ENCODE assay signal across 12 mouse cellular contexts in genomic region chr9:86701844-86702243, GRCm38 (mm10). TPM values are rescaled to one million over a fixed set of nuclear protein-coding genes. Genes with fewer than 3 reads are reported as not detected.
DNase-seq lines count a peak whose midpoint lies in the region; ATAC-seq and TF ChIP-seq lines count a peak whose summit lies in the region.
"Had no signal": no experiment of that assay in that cellular context is flagged by ENCODE, and none has a peak within 500 bp of the region (broad histone marks: within the 10 kb centered on the region; RNA-seq: fewer than 3 reads in every experiment).

No protein-coding gene starts in this region.

- TF ChIP-seq EP300 in liver, embryonic 14.5 days (IDR thresholded peaks at IDR 0.05; ENCODE audit: low read depth) = no peak

- H3K9ac ChIP-seq in liver, embryonic 14.5 days (replicated peaks) = no peak overlapping the region
- no peak overlapping the region for H3K9ac ChIP-seq in midbrain, embryonic 13.5 days (replicated peaks)

- H3K4me2 ChIP-seq in liver, embryonic 14.5 days (ENCODE audit: low read depth) = no peak overlapping the region
- H3K4me2 ChIP-seq in midbrain, embryonic 13.5 days (replicated peaks) = no peak overlapping the region

- WGBS in liver, embryonic 14.5 days (ENCODE audit: insufficient replicate concordance) = 15% methylated on average over 2 of the region's 2 CpGs
- WGBS in midbrain, embryonic 13.5 days = 27% methylated on average over 2 of the region's 2 CpGs

- intact Hi-C loops in heart, postnatal 25 days (cut with DNase I) = no loop called here

- H3K4me1 ChIP-seq in liver, embryonic 14.5 days (replicated peaks; ENCODE audit: control insufficient read depth in 2 of 2, insufficient read depth in 2 of 2, low read length in 1 of 2) = 0 out of 4 replicates have a peak, but pooled peaks cover 0 to 2% of the 10 kb centered on the region in 2 experiments
- H3K4me1 ChIP-seq in midbrain, embryonic 13.5 days (replicated peaks) = no peaks in the 10 kb centered on the region

- no peaks in the 10 kb centered on the region for H3K9me3 ChIP-seq in liver, embryonic 14.5 days (ENCODE audit: control insufficient read depth, low read length)
- no peaks in the 10 kb centered on the region for H3K9me3 ChIP-seq in midbrain, embryonic 13.5 days

- no peak overlapping the region for H3K4me3 ChIP-seq in liver, embryonic 14.5 days (ENCODE audit: insufficient read depth in 1 of 2, low read depth in 2 of 2, low read length in 2 of 2)
- no peak overlapping the region for H3K4me3 ChIP-seq in midbrain, embryonic 13.5 days (replicated peaks)
- H3K4me3 ChIP-seq: myocyte had no signal

- ATAC-seq in liver, embryonic 14.5 days (ENCODE audit: insufficient read depth) = 0 out of 2 replicates have a peak, but pooled peaks have one; percentile 33
- ATAC-seq in midbrain, embryonic 13.5 days = no peak
- ATAC-seq: inflammation-experienced regulatory T-cells, adult 6 months had no signal

- H3K36me3 ChIP-seq in liver, embryonic 14.5 days (replicated peaks; ENCODE audit: control insufficient read depth, insufficient read depth, low read depth) = no peaks in the 10 kb centered on the region
- no peaks in the 10 kb centered on the region for H3K36me3 ChIP-seq in midbrain, embryonic 13.5 days

- no peak for TF ChIP-seq CTCF in liver, embryonic 14.5 days (IDR thresholded peaks at IDR 0.05; ENCODE audit: low read depth)

- no peaks in the 10 kb centered on the region for H3K27me3 ChIP-seq in liver, embryonic 14.5 days (ENCODE audit: control insufficient read depth, insufficient read depth, low read length)
- no peaks in the 10 kb centered on the region for H3K27me3 ChIP-seq in midbrain, embryonic 13.5 days
- H3K27me3 ChIP-seq: Patski had no signal

- no peak overlapping the region for H3K27ac ChIP-seq in liver, embryonic 14.5 days
- H3K27ac ChIP-seq in midbrain, embryonic 13.5 days = no peak overlapping the region

- DNase-seq in heart, adult 11 months = peak; percentile 63
- DNase-seq in heart, postnatal 25 days (ENCODE audit: low spot score) = no peak
- DNase-seq in retina, adult 2 months (ENCODE audit: low read depth, low spot score) = peak; percentile 49
- no peak for DNase-seq in retina, embryonic 14.5 days (ENCODE audit: low spot score)
- no peak for DNase-seq in liver, embryonic 14.5 days (ENCODE audit: low read depth in 3 of 3, low spot score in 3 of 3)
- DNase-seq in urinary bladder, postnatal 36 days (ENCODE audit: low spot score in 2 of 2) = peak; percentile 22 to 43
- DNase-seq in natural killer cell, adult 2 months (ENCODE audit: low spot score in 2 of 2) = no peak
- DNase-seq: cerebellum, adult 9-11 months had no signal

RNA-seq across cellular contexts. Expression of gene Me1, which starts 6.1 kb away (rescaled TPM):
- 10 to 100 TPM; 86.7 to 92.3 TPM for total RNA-seq in heart, postnatal 25 days (2021)
- polyA plus RNA-seq in liver, embryonic 14.5 days (2012; rRNA removed) = 1.6 and 1.8 TPM in 2 replicates
- 3.1 and 3.6 TPM in 2 replicates for polyA plus RNA-seq in liver, embryonic 14.5 days (2014; fragmentation: Nextera tagmentation; extraction: Ambion mirVana)
- 18.7 and 20.1 TPM in 2 replicates for polyA plus RNA-seq in midbrain, embryonic 13.5 days (2015; fragmentation: Nextera tagmentation; extraction: Ambion mirVana)

RNA-seq across cellular contexts. Expression of gene Prss35, which starts 41.6 kb away (rescaled TPM):
- total RNA-seq in heart, postnatal 25 days (2021) = under 1 TPM; 0.34 to 0.45 TPM
- polyA plus RNA-seq in liver, embryonic 14.5 days (2012; rRNA removed) = 0.22 and 0.48 TPM in 2 replicates
- 0.43 and 0.54 TPM in 2 replicates for polyA plus RNA-seq in liver, embryonic 14.5 days (2014; fragmentation: Nextera tagmentation; extraction: Ambion mirVana)
- 1.4 and 1.7 TPM in 2 replicates for polyA plus RNA-seq in midbrain, embryonic 13.5 days (2015; fragmentation: Nextera tagmentation; extraction: Ambion mirVana)
- polyA plus RNA-seq: inflammation-experienced regulatory T-cells, adult 6 months had no signal

Comparison
In these comparisons a context has a peak if more than half of its experiments do, and no peak if none do; other contexts are left out.
1. DNase-seq: peak in heart, adult 11 months (single experiment), retina, adult 2 months (single experiment) and urinary bladder, postnatal 36 days (2 of 2); none in heart, postnatal 25 days (single experiment), retina, embryonic 14.5 days (single experiment), liver, embryonic 14.5 days (0 of 3) and natural killer cell, adult 2 months (0 of 2).